Mouse (Mus musculus) left cerebral cortex, postnatal 10 days (tissue): Measurements from ENCODE around the gene Slc23a3. TPM values are rescaled to one million over a fixed set of nuclear protein-coding genes. Genes with fewer than 3 reads are reported as not detected.

Experiments
- DNase-seq, 2 experiments: peaks; one replicate each; pipeline ENCODE4 v3.0.0; 2021 to 2022; ENCODE audit warnings: low spot score in 2 of 2, mixed read lengths in 1 of 2; ENCODE audit errors: extremely low spot score in 1 of 2
- intact Hi-C: fragments of 180-260 bp; cut with DNase I; formaldehyde crosslinking; loops from one replicate; pipeline ENCODE4 v1.15.1; 2025
- total RNA-seq, 2 experiments: library from RNA; stranded (reverse); gene quantifications; 2 replicates each; pipeline ENCODE4 v1.2.3; 2021

Slc23a3 gene
- total RNA-seq, 2 experiments from 2014 or later, result 0.21 TPM; not detected in 1

DNA sequence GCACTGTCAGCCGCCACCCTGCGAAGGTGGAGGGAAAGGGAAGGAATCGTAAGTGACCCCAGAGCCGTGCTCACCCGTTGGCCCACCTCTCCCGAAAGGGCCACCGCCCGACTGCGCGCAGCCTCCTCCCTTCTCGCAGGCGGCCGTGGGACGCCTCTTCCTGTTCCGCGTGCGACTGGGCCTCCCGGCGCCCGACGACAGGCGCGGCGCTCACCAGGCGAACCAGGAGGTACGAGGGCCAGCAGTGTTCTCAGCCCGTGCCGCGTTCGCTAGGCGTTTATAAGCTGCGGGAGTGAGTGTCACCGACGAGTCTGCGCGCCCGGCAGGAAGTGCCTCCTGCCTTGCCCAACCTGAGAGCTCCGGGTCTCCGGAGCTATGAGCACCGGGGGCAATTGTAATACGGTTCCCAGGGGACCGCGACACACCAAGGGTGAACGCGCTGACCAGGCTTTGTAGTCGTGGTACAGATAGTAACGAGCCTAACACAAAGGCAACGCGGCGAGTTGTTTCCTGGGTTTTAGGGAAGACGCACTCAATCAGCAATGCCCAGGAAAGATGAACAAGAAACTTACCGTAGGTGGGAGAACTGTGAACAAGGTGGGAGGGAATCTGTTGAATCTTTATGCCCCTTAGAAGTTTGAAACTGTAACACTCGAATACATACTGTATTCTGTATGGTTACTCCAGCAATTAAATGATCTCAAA lies 7.9 kb upstream of the Slc23a3 start:
- peak in 1 of 2 experiments; percentile 83 for DNase-seq
- intact Hi-C loops, result no loop called here

GRCm38 (mm10) chr1:75140601-75141190 lies 7.0 kb upstream of the Slc23a3 start:
- intact Hi-C loops, result no loop called here
- DNase-seq, result no peak

DNA sequence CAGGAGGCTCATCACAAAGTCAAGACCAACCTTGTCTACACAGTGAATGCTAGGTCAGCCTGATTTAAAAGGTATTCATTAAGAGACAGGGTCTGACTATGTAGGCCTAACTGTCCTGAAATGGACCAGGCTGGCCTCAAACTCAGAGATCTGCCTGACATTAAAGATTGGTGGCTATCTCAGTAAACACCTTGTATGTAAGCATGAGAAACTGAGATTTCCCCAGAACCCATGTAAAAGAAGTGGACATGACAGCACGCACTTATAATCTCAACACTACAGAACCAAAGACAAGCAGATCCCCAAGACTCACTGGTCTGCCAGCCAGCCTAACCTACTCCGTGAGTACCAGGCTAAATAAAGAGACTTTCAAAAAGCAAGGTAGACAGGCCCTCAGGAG lies 4.8 kb upstream of the Slc23a3 start:
- intact Hi-C loops, result no loop called here
- DNase-seq, result no peak

DNA sequence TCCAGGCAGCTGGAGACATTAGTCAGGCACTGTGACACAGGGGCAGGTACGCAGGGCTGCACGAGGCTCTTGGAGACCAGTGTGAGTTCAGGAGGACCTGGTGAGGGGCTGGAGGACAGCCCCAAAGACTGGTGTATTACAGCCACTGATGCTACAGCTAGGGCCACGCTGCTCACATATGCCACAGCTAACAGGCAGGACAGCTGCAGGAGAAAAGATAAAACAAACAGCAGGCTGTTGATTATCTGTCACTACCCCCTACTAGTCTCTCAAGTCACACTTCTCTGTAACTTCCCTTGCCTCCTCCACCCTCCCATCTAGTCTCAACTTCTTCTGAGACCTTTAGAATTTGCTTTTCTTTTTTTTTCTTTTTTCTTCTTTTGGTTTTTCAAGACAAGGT lies 3.0 kb upstream of the Slc23a3 start:
- DNase-seq, result no peak
- intact Hi-C loops, result no loop called here

DNA sequence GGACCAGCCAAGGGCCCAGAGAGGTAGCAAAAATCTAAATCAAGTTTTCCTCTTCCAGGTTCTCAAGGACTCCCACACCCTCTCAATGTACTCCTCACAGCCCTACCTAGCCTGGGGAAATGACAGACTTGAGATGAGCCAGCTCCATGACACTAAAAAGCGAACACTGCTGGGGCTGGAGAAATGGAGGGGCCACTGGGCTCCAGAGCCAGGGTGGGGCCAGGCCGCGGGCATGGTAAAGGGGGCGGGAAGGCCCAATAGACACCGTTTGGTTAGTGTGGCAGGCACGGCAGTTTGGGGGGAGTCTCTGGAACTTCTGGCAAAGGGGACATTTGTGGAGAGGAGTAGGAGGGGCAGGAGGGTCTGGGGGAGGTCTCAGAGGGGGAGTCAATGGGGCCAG lies 2.6 kb upstream of the Slc23a3 start:
- intact Hi-C loops, result no loop called here
- DNase-seq, result no peak

- DNase-seq, result no peak
- intact Hi-C loops, result no loop called here
These were observed 5.0 kb downstream of the Slc23a3 start for GRCm38 (mm10) chr1:75128641-75129040.

GRCm38 (mm10) chr1:75125418-75125817 lies 8.3 kb downstream of the Slc23a3 start:
- intact Hi-C loops, result no loop called here
- no peak for DNase-seq

DNA sequence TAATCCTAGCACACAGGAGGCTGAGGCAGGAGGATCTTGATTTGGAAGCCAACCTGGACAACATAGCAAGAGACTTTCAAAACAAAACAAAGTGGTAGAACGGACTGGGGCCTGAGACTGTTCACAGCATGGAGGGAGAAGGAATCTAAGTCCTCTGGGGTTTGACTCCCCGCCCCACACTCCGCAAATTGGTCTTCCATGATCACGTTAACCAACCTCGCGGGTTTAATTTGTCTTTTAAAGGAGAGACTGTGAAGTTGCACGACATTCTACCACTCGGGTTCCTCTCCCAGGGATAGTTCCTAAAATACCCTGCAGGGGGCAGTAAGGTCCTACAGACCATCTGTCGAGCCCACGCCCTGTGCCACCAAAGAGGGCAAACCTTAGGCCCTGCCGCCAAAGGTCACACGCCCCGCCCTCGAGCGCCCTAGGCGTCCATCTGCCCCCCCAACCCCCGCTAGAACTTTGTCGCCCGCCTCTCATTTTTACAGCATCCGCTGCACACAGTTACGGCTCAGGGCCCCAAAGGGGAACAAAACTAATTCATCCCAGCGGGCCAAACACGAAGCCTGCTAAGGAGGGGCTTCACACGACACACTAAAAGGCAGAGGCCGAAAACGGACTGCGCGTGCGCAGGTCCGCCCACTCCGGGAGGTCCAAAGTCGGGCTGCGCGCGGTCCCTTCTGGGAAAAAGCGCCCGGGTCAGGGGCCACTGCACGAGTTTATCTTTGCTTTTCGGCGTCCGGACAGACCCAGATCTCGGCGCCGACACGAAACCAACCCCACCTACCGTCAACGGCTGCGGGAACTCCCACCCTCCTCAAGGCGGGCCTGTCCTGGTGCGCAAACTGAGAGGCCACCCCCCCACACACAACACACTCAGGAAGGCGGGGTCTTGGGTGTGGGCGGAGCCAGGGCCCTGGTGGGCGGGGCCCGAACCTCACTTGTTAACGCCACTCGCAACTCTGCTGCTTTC lies 9.1 kb downstream of the Slc23a3 start, which contains the start of gene Nhej1:
Gene Nhej1, minus strand, starts transcription at position 855 of the 976 bp plus-strand sequence.
- intact Hi-C loops, result no loop called here
- peak; percentile 83 to 95 for DNase-seq

DNA sequence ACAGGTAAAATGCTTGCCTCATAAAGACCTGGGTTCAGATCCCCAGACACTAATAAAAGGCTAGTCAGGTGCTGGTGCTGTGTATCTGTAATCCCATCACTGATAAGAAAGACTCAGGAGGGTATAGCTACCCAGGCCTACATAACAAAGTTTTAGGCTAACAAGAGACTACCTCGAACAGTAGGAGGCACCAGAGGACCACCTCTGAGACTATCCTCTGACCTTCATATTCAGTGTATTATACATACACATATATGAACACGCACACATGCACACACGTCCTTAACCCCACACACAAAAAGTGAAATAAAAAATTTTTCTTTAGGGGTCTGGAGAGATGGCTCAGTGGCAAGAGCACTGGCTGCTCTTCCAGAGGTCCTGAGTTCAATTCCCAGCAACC lies 11.5 kb downstream of the Slc23a3 start:
- intact Hi-C loops, result no loop called here
- DNase-seq, result no peak

Other genes with a start within 250 kb of the Slc23a3 start
- not detected for gene Fev, start 248.5 kb downstream of the Slc23a3 start, total RNA-seq
- gene Cryba2, start 240.7 kb downstream of the Slc23a3 start, total RNA-seq, result not detected
- gene Cfap65, start 198.3 kb downstream of the Slc23a3 start, total RNA-seq, result 1 to 10 TPM; 1.6 to 2.1 TPM
- under 1 TPM; 0.45 to 0.47 TPM for gene Ihh, start 182.2 kb downstream of the Slc23a3 start, total RNA-seq
- 1 to 10 TPM; 1.9 to 2.7 TPM for gene Nhej1, start 8.7 kb downstream of the Slc23a3 start, total RNA-seq
- gene Cnppd1, start 8.8 kb upstream of the Slc23a3 start, total RNA-seq, result 10 to 100 TPM; 31.7 to 33.4 TPM
- gene Retreg2, start 8.9 kb upstream of the Slc23a3 start, total RNA-seq, result 100 to 1,000 TPM; 151 to 153 TPM
- 10 to 100 TPM; 20.2 to 21.3 TPM for gene Zfand2b, start 34.8 kb upstream of the Slc23a3 start, total RNA-seq
- 10 to 100 TPM; 45.6 to 47.0 TPM for gene Abcb6, start 46.5 kb upstream of the Slc23a3 start, total RNA-seq
- gene Ankzf1, start 58.3 kb upstream of the Slc23a3 start, total RNA-seq, result 10 to 100 TPM; 18.2 to 19.3 TPM
- 100 to 1,000 TPM; 111 to 119 TPM for gene Atg9a, start 58.3 kb upstream of the Slc23a3 start, total RNA-seq
- 10 to 100 TPM; 18.3 to 22.1 TPM for gene Glb1l, start 76.9 kb upstream of the Slc23a3 start, total RNA-seq
- gene Stk16, start 76.9 kb upstream of the Slc23a3 start, total RNA-seq, result 10 to 100 TPM; 94.4 to 95.0 TPM
- 100 to 1,000 TPM; 456 to 464 TPM for gene Tuba4a, start 86.0 kb upstream of the Slc23a3 start, total RNA-seq
- not detected for gene A630095N17Rik, start 98.2 kb upstream of the Slc23a3 start, total RNA-seq
- 10 to 100 TPM; 64.1 to 69.0 TPM for gene Dnajb2, start 102.5 kb upstream of the Slc23a3 start, total RNA-seq
- 100 to 1,000 TPM; 257 to 262 TPM for gene Ptprn, start 130.6 kb upstream of the Slc23a3 start, total RNA-seq
- 10 to 100 TPM; 72.5 to 81.7 TPM for gene Resp18, start 144.5 kb upstream of the Slc23a3 start, total RNA-seq
- 10 to 100 TPM; 60.6 to 67.1 TPM for gene Dnpep, start 184.1 kb upstream of the Slc23a3 start, total RNA-seq
- 1 to 10 TPM; 1.5 TPM for gene Des, start 226.4 kb upstream of the Slc23a3 start, total RNA-seq
- 100 to 1,000 TPM; 182 to 186 TPM for gene Speg, start 241.4 kb upstream of the Slc23a3 start, total RNA-seq